Mouse (Mus musculus): ENCODE data around the gene Abhd4. TPM values are rescaled to one million over a fixed set of nuclear protein-coding genes. Genes with fewer than 3 reads are reported as not detected.

The Abhd4 gene
- polyA plus RNA-seq, 1 experiment from 2014 or later: 22.0 TPM

DNA sequence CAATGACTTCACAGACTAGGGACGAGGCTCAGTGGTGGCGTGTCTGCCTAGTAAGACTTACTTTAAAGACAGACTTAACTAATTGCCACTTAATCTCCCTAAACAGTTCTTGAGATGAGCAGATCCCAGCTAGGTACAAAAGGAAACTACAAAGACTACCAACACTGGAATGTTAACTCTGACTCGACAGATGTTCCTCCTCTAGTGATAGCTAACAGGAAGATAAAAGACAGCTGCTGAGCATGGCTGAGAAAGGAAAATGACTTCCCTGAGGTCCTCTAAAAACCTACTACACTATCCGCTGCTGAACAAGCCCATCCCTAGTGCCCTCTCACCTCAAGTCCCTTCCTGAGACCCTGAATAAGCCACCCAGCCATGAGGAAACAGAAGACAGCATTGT lies 3.9 kb upstream of the Abhd4 start:
- H3K36me3 ChIP-seq: peaks cover 48% of the 10 kb centered on the region
- H3K4me1 ChIP-seq: peaks cover 52% of the 10 kb centered on the region
- no peak overlapping the region for H3K9ac ChIP-seq
- WGBS (ENCODE audit: insufficient replicate concordance): 64% methylated on average over 4 of the region's 4 CpGs
- H3K4me3 ChIP-seq: no peak overlapping the region
- H3K27me3 ChIP-seq (replicated peaks): no peaks in the 10 kb centered on the region
- no peak overlapping the region for H3K4me2 ChIP-seq
- H3K9me3 ChIP-seq (replicated peaks): no peaks in the 10 kb centered on the region
- ATAC-seq: no peak
- H3K27ac ChIP-seq: no peak overlapping the region

DNA sequence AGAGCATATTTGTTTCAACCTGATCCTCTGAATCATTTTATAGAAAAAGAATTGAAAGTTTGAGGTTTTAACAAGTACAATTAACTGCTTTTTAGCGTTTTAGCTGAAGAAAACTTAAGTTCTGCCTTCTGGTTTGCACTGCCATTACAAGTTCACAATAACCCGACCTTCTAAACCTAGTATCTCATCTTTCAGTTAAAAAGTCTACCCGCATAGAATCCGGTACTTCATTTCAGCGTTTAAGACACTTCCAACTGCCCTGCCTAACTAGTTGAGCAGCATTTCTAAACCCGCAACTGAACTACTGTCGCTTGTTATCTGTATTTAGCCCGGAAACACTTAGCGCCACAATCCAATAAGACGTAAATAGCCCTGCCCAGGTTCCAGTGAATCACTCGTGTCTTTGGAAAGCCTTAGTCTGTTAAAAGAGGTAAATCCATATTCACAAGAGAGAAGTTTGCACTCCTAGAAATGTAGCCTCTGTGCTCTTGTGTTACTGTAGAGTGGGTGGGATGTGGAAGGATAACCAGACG lies 748 bp downstream of the Abhd4 start:
- peaks cover 57% of the 10 kb centered on the region for H3K4me1 ChIP-seq

DNA sequence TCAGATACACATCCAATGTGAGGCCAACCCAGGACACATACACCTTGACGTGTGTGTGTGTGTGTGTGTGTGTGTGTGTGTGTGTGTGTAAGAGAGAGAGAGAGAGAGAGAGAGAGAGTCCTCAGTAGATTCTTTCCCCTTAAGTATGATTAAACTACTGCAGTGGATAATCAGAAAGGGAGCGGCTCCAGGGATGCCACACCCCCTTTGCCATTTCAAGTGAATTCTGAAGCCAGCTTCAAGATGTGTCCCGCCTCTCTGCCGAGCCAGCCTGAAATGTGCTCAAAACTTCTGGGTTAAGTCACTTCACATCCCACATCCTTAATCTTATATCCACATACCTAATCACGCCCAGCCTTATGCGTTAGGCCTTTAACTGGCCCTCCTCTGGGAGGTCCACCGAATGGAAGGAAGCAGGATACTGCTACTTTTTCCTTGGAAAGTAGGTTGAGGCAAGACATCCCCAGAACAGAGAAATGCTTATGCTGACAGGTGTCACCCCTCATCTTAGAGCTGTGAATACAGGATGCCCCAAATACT lies 4.2 kb downstream of the Abhd4 start:
- H3K4me1 ChIP-seq: peaks cover 42% of the 10 kb centered on the region
- peak overlapping the region; percentile 81; the same call in 1 of the 2 replicates for H3K27ac ChIP-seq
- H3K4me2 ChIP-seq: peak overlapping the region; percentile 89
- no peak overlapping the region for H3K9ac ChIP-seq
- H3K9me3 ChIP-seq (replicated peaks): no peaks in the 10 kb centered on the region
- H3K4me3 ChIP-seq: no peak overlapping the region
- 58% methylated on average over 7 of the region's 7 CpGs for WGBS (ENCODE audit: insufficient replicate concordance)
- peaks cover 10% of the 10 kb centered on the region; the same call in 1 of the 2 replicates for H3K27me3 ChIP-seq (replicated peaks)
- peaks cover 7% of the 10 kb centered on the region; the same call in 1 of the 2 replicates for H3K36me3 ChIP-seq
- ATAC-seq: no peak

More for the DNA sequence above, 748 bp downstream of the Abhd4 start:
- Histone ChIP-seq H3K36me3 (peaks cover 9% of the 10 kb centered on the region), H3K4me2 (peak overlapping the region; percentile 88), H3K4me3 (peak overlapping the region; percentile 88), H3K27me3 (replicated peaks) (0 out of 2 replicates have a peak, but pooled peaks cover 3% of the 10 kb centered on the region), H3K27ac (peak overlapping the region; percentile 95), H3K9ac (peak overlapping the region; percentile 84), H3K9me3 (replicated peaks) (no peaks in the 10 kb centered on the region)
- WGBS (ENCODE audit: insufficient replicate concordance): 48% methylated on average over 12 of the region's 12 CpGs
- no peak for ATAC-seq

DNA sequence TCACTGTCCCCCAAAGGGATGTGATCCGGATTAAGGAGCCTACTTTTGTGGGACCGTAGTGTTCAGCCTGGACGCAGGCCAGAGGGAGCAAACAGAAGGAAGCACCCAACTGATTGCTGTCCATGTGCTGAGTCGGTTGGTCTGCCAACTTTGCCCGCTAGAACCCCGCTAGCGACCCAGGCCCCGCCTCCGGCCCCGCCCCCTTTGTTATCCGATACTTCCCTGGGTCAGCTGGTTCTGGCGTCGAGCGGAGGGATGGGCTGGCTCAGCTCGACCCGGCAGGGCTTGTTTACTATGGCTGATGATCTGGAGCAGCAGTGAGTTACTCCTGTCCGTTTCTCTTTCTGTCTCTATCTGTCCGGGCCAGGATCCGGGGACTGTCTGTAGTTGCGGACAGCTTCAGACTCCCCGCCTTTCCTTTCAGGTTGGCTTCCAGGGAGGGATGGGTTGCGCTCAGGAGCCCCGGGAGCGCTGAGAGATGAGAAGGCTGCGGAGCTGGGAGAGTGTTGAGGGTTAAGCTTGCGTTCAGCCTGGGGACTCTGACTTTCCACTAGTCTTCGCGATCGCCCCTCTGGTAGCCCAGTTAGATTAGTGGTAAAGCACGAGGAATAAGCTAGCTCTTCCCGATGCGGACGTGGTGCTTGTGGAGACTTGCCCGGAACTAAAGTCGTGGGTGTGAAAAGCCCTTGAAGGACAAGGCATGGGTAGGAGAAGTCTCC lies 5.2 kb downstream of the Abhd4 start:
- H3K9ac ChIP-seq: peak overlapping the region; percentile 75
- peaks cover 42% of the 10 kb centered on the region for H3K4me1 ChIP-seq
- ATAC-seq: peak; percentile 93
- H3K36me3 ChIP-seq: peaks cover 11% of the 10 kb centered on the region
- WGBS (ENCODE audit: insufficient replicate concordance): under 1% methylated on average over 35 of the region's 35 CpGs
- H3K9me3 ChIP-seq (replicated peaks): no peaks in the 10 kb centered on the region
- peak overlapping the region; percentile 81 for H3K27ac ChIP-seq
- peaks cover 10% of the 10 kb centered on the region; the same call in 1 of the 2 replicates for H3K27me3 ChIP-seq (replicated peaks)
- peak overlapping the region; percentile 89 for H3K4me2 ChIP-seq
- peak overlapping the region; percentile 68 for H3K4me3 ChIP-seq

DNA sequence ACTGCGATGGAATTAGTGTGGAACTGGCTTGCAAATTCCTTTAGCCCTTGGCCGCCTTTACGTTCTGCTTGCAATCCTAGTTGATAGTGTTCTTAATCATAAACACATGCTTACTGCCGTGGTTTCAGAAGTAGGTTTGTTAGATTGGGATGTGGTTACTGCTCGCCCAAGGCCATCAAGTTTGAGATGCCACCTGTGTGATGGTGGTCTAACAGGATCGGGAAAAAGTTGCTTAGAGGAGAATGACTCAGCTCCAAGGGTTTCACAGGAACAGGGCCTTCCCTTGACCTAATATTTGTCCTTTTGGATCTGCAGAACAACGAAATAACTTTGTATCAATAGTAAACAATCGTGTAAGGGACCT lies 5.7 kb downstream of the Abhd4 start:
- no peak for ATAC-seq
- H3K27ac ChIP-seq: peak overlapping the region; percentile 81; the same call in 1 of the 2 replicates

DNA sequence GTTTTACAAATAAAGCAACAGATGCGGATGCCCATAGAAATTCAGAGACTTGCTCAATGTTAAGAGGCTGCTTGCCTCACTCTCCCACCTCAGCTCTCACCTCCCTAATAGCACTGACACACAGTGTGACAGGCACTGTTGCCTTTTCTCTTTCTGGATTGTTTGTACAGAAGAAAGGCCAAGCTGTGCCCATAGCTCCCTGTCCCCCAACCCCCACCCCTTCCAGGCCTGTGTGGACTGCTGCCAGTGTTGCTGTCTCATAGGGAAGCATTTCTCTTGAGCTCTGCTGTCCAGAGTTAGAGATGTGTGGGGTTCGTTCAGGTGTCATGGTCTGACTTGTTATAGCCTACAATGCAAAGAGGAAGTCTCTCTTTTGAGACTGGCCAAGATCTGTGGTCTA lies 6.2 kb downstream of the Abhd4 start:
- no peak for ATAC-seq
- Histone ChIP-seq H3K4me3 (peak overlapping the region; percentile 68), H3K27me3 (replicated peaks) (peaks cover 10% of the 10 kb centered on the region; the same call in 1 of the 2 replicates), H3K27ac (no peak overlapping the region), H3K36me3 (peaks cover 14% of the 10 kb centered on the region), H3K9me3 (replicated peaks) (no peaks in the 10 kb centered on the region), H3K4me2 (peak overlapping the region; percentile 89), H3K9ac (no peak overlapping the region), H3K4me1 (peaks cover 33% of the 10 kb centered on the region)
- WGBS (ENCODE audit: insufficient replicate concordance): 56% methylated on average over 2 of the region's 2 CpGs

More for the DNA sequence above, 5.7 kb downstream of the Abhd4 start:
- peaks cover 38% of the 10 kb centered on the region for H3K4me1 ChIP-seq
- 18% methylated on average over 8 of the region's 8 CpGs for WGBS (ENCODE audit: insufficient replicate concordance)
- H3K4me3 ChIP-seq: peak overlapping the region; percentile 68
- H3K36me3 ChIP-seq: peaks cover 11% of the 10 kb centered on the region
- H3K4me2 ChIP-seq: peak overlapping the region; percentile 89
- H3K9ac ChIP-seq: peak overlapping the region; percentile 75
- H3K9me3 ChIP-seq (replicated peaks): no peaks in the 10 kb centered on the region
- peaks cover 10% of the 10 kb centered on the region; the same call in 1 of the 2 replicates for H3K27me3 ChIP-seq (replicated peaks)

DNA sequence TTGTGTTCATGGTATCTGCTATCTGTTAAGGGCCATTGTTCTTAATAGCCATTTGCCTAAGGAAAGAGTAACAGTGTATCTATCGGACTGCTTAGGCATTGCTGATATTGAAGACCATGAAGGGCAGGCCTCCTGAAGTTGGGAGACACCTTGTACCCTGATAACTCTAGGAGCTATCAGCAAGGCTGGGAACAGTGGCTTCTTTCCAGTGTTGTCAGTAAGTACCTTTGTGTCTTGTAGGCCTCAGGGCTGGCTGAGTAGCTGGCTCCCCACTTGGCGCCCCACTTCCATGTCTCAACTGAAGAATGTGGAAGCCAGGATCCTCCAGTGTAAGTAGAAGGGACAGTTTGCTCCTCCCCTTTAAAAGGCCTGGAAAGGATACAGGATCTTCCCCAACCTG lies 7.4 kb downstream of the Abhd4 start:
- Histone ChIP-seq H3K4me3 (no peak overlapping the region), H3K4me2 (no peak overlapping the region), H3K27ac (no peak overlapping the region), H3K27me3 (replicated peaks) (peaks cover 10% of the 10 kb centered on the region; the same call in 1 of the 2 replicates), H3K9ac (no peak overlapping the region), H3K9me3 (replicated peaks) (no peaks in the 10 kb centered on the region), H3K36me3 (peaks cover 14% of the 10 kb centered on the region), H3K4me1 (peaks cover 31% of the 10 kb centered on the region)
- 80% methylated on average over 2 of the region's 2 CpGs for WGBS (ENCODE audit: insufficient replicate concordance)
- no peak for ATAC-seq

DNA sequence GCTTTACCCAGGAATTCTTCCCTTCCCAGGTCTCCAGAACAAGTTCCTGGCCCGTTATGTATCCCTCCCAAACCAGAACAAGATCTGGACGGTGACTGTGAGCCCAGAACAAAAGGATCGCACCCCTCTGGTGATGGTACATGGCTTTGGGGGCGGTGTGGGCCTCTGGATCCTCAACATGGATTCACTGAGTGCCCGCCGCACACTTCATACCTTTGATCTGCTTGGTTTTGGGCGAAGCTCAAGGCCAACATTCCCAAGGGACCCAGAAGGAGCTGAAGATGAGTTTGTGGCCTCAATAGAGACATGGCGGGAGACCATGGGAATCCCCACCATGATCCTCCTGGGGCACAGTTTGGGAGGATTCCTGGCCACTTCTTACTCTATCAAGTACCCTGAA lies 8.6 kb downstream of the Abhd4 start:
- no peak for ATAC-seq
- Histone ChIP-seq H3K36me3 (peaks cover 23% of the 10 kb centered on the region), H3K27ac (no peak overlapping the region), H3K27me3 (replicated peaks) (peaks cover 7% of the 10 kb centered on the region; the same call in 1 of the 2 replicates), H3K4me3 (no peak overlapping the region), H3K4me2 (no peak overlapping the region), H3K4me1 (peaks cover 31% of the 10 kb centered on the region), H3K9ac (no peak overlapping the region), H3K9me3 (replicated peaks) (no peaks in the 10 kb centered on the region)
- 72% methylated on average over 8 of the region's 8 CpGs for WGBS (ENCODE audit: insufficient replicate concordance)

DNA sequence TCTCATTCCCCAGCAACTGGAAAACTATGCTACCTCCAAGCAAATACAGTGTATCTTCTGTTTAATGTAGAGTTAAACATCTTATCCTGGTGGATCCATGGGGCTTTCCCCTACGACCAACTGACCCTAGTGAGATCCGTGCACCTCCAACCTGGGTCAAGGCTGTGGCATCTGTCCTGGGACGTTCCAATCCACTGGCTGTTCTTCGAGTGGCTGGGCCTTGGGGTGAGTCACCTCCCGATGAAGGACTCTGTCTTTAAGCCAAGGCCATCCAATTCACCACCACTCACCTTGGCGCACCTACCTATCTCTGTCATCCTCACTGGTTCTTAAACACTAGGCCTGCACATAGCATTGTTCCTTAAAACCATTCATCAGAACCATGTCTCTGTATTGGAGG lies 9.1 kb downstream of the Abhd4 start:
- no peak overlapping the region for H3K27ac ChIP-seq
- peaks cover 7% of the 10 kb centered on the region; the same call in 1 of the 2 replicates for H3K27me3 ChIP-seq (replicated peaks)
- H3K36me3 ChIP-seq: peaks cover 27% of the 10 kb centered on the region
- H3K9me3 ChIP-seq (replicated peaks): no peaks in the 10 kb centered on the region
- no peak overlapping the region for H3K4me3 ChIP-seq
- peaks cover 26% of the 10 kb centered on the region for H3K4me1 ChIP-seq
- 75% methylated on average over 6 of the region's 6 CpGs for WGBS (ENCODE audit: insufficient replicate concordance)
- no peak overlapping the region for H3K4me2 ChIP-seq
- no peak overlapping the region for H3K9ac ChIP-seq
- ATAC-seq: no peak

DNA sequence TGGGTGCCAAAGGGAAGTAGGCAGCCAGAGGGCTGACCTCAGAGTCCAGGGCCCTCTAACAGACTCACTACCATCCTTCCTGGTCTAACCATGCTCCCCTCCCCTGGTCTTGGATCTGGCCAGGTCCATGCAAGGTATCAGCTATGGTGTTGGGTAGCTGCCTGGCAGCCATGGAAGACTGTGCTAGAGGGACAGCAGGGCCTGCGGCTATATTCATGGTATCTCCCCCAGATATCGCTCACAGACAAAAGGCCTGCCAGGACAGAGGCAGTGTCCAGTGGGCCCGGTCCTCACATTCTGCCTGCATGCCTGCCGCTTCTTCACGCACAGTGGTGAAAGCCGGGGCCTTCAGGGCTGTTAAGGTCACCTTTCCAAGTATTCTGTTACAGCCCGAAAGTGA lies 10.2 kb downstream of the Abhd4 start:
- Histone ChIP-seq H3K27ac (no peak overlapping the region), H3K9me3 (replicated peaks) (no peaks in the 10 kb centered on the region), H3K9ac (no peak overlapping the region), H3K4me3 (no peak overlapping the region), H3K27me3 (replicated peaks) (peaks cover 7% of the 10 kb centered on the region; the same call in 1 of the 2 replicates), H3K4me2 (no peak overlapping the region), H3K4me1 (peaks cover 17% of the 10 kb centered on the region), H3K36me3 (peaks cover 31% of the 10 kb centered on the region)
- no peak for ATAC-seq
- WGBS (ENCODE audit: insufficient replicate concordance): 91% methylated on average over 7 of the region's 7 CpGs

DNA sequence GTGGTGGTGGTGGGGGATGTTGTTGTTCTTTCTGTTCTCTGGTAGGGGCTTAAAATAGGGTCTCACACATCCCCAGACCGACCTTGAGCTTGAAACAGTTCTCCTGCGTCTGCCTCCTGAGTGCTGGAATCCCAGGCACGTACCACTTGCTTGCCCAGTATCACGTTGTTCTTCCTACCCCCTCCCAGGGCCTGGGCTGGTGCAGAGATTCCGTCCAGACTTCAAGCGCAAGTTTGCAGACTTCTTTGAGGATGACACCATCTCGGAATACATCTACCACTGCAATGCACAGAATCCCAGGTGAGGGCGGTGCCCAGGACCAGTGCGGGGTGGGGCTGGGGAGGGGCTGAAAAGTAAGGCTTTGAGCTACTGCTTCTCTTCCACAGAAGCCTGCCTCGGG lies 11.1 kb downstream of the Abhd4 start:
- H3K27ac ChIP-seq: no peak overlapping the region
- WGBS (ENCODE audit: insufficient replicate concordance): 62% methylated on average over 10 of the region's 10 CpGs
- H3K4me2 ChIP-seq: no peak overlapping the region
- H3K27me3 ChIP-seq (replicated peaks): peaks cover 7% of the 10 kb centered on the region; the same call in 1 of the 2 replicates
- no peak for ATAC-seq
- no peak overlapping the region for H3K4me3 ChIP-seq
- H3K4me1 ChIP-seq: peaks cover 9% of the 10 kb centered on the region
- H3K9ac ChIP-seq: no peak overlapping the region
- H3K9me3 ChIP-seq (replicated peaks): no peaks in the 10 kb centered on the region
- peaks cover 31% of the 10 kb centered on the region for H3K36me3 ChIP-seq

DNA sequence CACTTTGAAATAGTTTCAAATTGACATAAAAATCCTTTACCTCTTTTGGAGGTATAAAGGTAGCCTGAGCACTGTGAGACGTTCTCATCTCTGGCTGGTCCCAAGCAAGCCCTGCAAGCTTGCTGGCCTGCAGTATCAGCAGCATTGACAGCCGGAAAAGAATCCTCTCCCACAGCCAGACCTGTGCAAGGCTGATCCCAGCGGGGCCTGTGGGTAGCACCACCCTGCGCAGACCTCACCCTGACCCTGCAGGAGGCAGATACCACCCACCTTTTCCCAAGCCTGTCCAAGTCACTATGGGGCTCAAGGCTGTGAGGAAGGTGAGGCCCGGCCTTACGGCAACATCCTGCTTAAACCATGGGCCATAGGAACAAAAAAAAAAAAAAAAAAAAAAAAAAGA lies 12.0 kb downstream of the Abhd4 start:
- Histone ChIP-seq H3K27me3 (replicated peaks) (no peaks in the 10 kb centered on the region), H3K4me3 (no peak overlapping the region), H3K27ac (no peak overlapping the region), H3K9me3 (replicated peaks) (no peaks in the 10 kb centered on the region), H3K9ac (no peak overlapping the region), H3K4me2 (no peak overlapping the region), H3K4me1 (no peaks in the 10 kb centered on the region), H3K36me3 (peaks cover 31% of the 10 kb centered on the region)
- ATAC-seq: no peak
- WGBS (ENCODE audit: insufficient replicate concordance): 65% methylated on average over 6 of the region's 6 CpGs
